Mouse (Mus musculus): ENCODE results near the gene Fgr.
"Not testable (repeated sequence)": the region's sequence is repeated elsewhere in the genome, so short reads cannot be mapped to it uniquely, and the experiment has no call there.

Fgr gene

GRCm38 (mm10) chr4:132983664-132984512 lies 10.0 kb downstream of the Fgr start:
- peak; percentile 28 to 35 for DNase-seq (ENCODE audit: low spot score in 2 of 2)

- DNase-seq (ENCODE audit: low spot score in 2 of 2), result no peak
These were observed 14.9 kb downstream of the Fgr start for GRCm38 (mm10) chr4:132988581-132989355.

- DNase-seq (ENCODE audit: low spot score in 2 of 2), result no peak
These were observed 19.7 kb downstream of the Fgr start for GRCm38 (mm10) chr4:132993553-132993952.

- DNase-seq (ENCODE audit: low spot score in 2 of 2), result no peak
These were observed 23.8 kb downstream of the Fgr start for GRCm38 (mm10) chr4:132997469-132998237.

- DNase-seq (ENCODE audit: low spot score in 2 of 2), result no peak
These were observed 29.0 kb downstream of the Fgr start for GRCm38 (mm10) chr4:133002896-133003295.

- no peak for DNase-seq (ENCODE audit: low spot score in 2 of 2)
These were observed 29.6 kb downstream of the Fgr start for GRCm38 (mm10) chr4:133003316-133004018.

GRCm38 (mm10) chr4:133005233-133005632 lies 31.3 kb downstream of the Fgr start:
- peak in 1 of 2 experiments; percentile 70 for DNase-seq (ENCODE audit: low spot score in 2 of 2)

GRCm38 (mm10) chr4:133005885-133006451 lies 32.1 kb downstream of the Fgr start:
- DNase-seq (ENCODE audit: low spot score in 2 of 2), result not testable (repeated sequence)

- DNase-seq (ENCODE audit: low spot score in 2 of 2), result no peak
These were observed 33.9 kb downstream of the Fgr start for GRCm38 (mm10) chr4:133007513-133008380.

- no peak for DNase-seq (ENCODE audit: low spot score in 2 of 2)
These were observed 35.2 kb downstream of the Fgr start for GRCm38 (mm10) chr4:133009131-133009530.

- no peak for DNase-seq (ENCODE audit: low spot score in 2 of 2)
These were observed 35.8 kb downstream of the Fgr start for GRCm38 (mm10) chr4:133009676-133010075.

- no peak for DNase-seq (ENCODE audit: low spot score in 2 of 2)
These were observed 36.7 kb downstream of the Fgr start for GRCm38 (mm10) chr4:133010611-133011010.

GRCm38 (mm10) chr4:133011028-133011820 lies 37.3 kb downstream of the Fgr start, which contains the start of gene Ahdc1:
Ahdc1 (plus strand) TSS chr4:133011260.
- peak; percentile 89 to 92 for DNase-seq (ENCODE audit: low spot score in 2 of 2)

GRCm38 (mm10) chr4:133011821-133012775 lies 38.2 kb downstream of the Fgr start:
- no peak for DNase-seq (ENCODE audit: low spot score in 2 of 2)

- DNase-seq (ENCODE audit: low spot score in 2 of 2), result no peak
These were observed 38.9 kb downstream of the Fgr start for GRCm38 (mm10) chr4:133012776-133013265.

GRCm38 (mm10) chr4:133013266-133013891 lies 39.5 kb downstream of the Fgr start:
- no peak for DNase-seq (ENCODE audit: low spot score in 2 of 2)

GRCm38 (mm10) chr4:133014088-133014487 lies 40.2 kb downstream of the Fgr start:
- DNase-seq (ENCODE audit: low spot score in 2 of 2), result no peak
